Comparison of ENCODE assay signal across 8 mouse cellular contexts in the genomic region with DNA sequence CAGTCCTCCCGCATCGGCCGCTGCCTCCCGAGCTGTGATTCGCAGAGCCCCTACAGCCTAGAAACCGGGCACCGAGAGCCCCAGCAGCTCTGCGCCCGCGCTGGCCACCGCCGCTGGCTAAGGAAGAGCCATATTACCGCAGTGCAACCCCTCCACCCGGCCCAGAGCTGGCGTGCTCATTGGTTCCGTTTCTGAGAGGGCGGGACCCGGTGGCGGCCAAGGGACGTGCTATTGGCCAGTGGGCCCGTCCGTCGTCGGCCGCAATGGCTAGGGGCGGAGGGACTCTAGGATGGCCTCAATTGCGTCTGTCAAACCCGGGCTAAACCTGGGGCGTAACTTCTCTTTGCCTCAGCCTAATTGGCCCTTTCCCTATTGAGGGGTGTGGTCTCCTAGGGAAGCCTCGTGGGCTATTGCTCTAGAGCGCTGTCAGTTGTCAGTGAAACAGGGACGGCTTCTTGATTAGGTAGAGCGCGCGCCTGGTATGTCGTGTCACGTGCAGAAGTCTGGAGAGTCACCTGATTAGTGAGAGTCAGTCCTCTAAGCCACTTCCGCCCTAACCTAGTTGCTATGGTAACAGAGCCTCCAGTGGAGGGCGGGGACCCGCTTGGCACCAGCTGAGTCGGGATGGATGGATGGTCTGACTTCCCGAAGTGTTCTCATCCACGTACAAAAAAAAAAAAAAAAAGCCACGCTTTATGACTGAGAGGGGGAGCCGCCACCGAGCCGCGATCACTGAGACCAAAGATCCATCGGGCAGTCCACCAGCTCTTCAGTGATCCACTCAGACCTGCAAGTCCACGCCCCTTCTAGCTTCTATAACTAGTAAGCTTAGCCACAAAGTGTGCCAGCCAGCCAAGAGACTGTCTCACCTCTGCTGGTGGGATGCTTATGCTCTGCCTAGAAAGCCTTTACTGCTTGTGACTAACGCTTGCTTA. TPM values are rescaled to one million over a fixed set of nuclear protein-coding genes. Genes with fewer than 3 reads are reported as not detected.
A peak's percentile ranks its signal among the peaks of the same experiment; 100 is the strongest.
DNase-seq lines count a peak whose midpoint lies in the region; ATAC-seq and TF ChIP-seq lines count a peak whose summit lies in the region.

Uvrag (minus strand) TSS at position 158 of the 935 bp plus-strand sequence.

- TF ChIP-seq EP300 in CH12.LX (IDR thresholded peaks at IDR 0.05; ENCODE audit: low read length), result no peak

- ATAC-seq in forebrain, embryonic 11.5 days (replicated peaks; ENCODE audit: low FRiP score), result peak; percentile 99
- ATAC-seq in heart, embryonic 16.5 days (replicated peaks; ENCODE audit: extremely low read depth, insufficient read depth, low FRiP score), result peak; percentile 98
- ATAC-seq in liver, embryonic 15.5 days (ENCODE audit: insufficient read depth), result peak; percentile 96
- ATAC-seq in neural tube, embryonic 12.5 days (ENCODE audit: low FRiP score, low read depth), result peak; percentile 99

- H3K36me3 ChIP-seq in CH12.LX (replicated peaks in 1 of 2; ENCODE audit: control insufficient read depth in 1 of 2, insufficient read depth in 1 of 2, low read length in 1 of 2), result peaks cover 0 to 15% of the 10 kb centered on the region in 2 experiments
- no peaks in the 10 kb centered on the region for H3K36me3 ChIP-seq in forebrain, embryonic 11.5 days (ENCODE audit: control insufficient read depth, insufficient read depth, low read length)
- H3K36me3 ChIP-seq in heart, embryonic 16.5 days (ENCODE audit: control insufficient read depth, insufficient read depth), result no peaks in the 10 kb centered on the region
- H3K36me3 ChIP-seq in liver, embryonic 15.5 days (replicated peaks), result no peaks in the 10 kb centered on the region
- no peaks in the 10 kb centered on the region for H3K36me3 ChIP-seq in neural tube, embryonic 12.5 days

- H3K27me3 ChIP-seq in CH12.LX (replicated peaks), result no peaks in the 10 kb centered on the region
- H3K27me3 ChIP-seq in forebrain, embryonic 11.5 days (ENCODE audit: control insufficient read depth, insufficient read depth, low read length), result no peaks in the 10 kb centered on the region
- no peaks in the 10 kb centered on the region for H3K27me3 ChIP-seq in heart, embryonic 16.5 days (ENCODE audit: control insufficient read depth, insufficient read depth, low read length)
- H3K27me3 ChIP-seq in liver, embryonic 15.5 days, result no peaks in the 10 kb centered on the region
- H3K27me3 ChIP-seq in neural tube, embryonic 12.5 days (replicated peaks), result no peaks in the 10 kb centered on the region

- peak within 1 kb of the TSS; percentile 23; the same call in 1 of the 2 replicates for H3K27ac ChIP-seq in CH12.LX (ENCODE audit: insufficient read depth, low read depth)
- peak within 1 kb of the TSS; percentile 74 for H3K27ac ChIP-seq in forebrain, embryonic 11.5 days (ENCODE audit: low read depth, low read length)
- peak within 1 kb of the TSS; percentile 93 for H3K27ac ChIP-seq in heart, embryonic 16.5 days (ENCODE audit: low read length)
- peak within 1 kb of the TSS; percentile 81 for H3K27ac ChIP-seq in liver, embryonic 15.5 days (replicated peaks)
- peak within 1 kb of the TSS; percentile 57; the same call in 1 of the 2 replicates for H3K27ac ChIP-seq in neural tube, embryonic 12.5 days

- H3K4me3 ChIP-seq in CH12.LX (replicated peaks in 1 of 3; ENCODE audit: low read depth in 2 of 3, low read length in 2 of 3, poor library complexity in 1 of 3), result peak within 1 kb of the TSS; percentile 92 to 97 (median 96)
- H3K4me3 ChIP-seq in forebrain, embryonic 11.5 days (ENCODE audit: low read depth, low read length), result peak within 1 kb of the TSS; percentile 93
- H3K4me3 ChIP-seq in heart, embryonic 16.5 days (ENCODE audit: low read length), result peak within 1 kb of the TSS; percentile 63
- H3K4me3 ChIP-seq in liver, embryonic 15.5 days (replicated peaks), result peak within 1 kb of the TSS; percentile 86
- H3K4me3 ChIP-seq in neural tube, embryonic 12.5 days, result peak within 1 kb of the TSS; percentile 87

- peak; percentile 100 for DNase-seq in CH12.LX (ENCODE audit: extremely low read depth)
- peak; percentile 99 for DNase-seq in c-Kit-positive CD71-positive TER-119-negative erythroid progenitor cells, embryonic 14.5 days (ENCODE audit: low read depth)
- DNase-seq in forebrain, embryonic 11.5 days (ENCODE audit: low spot score), result peak; percentile 99
- DNase-seq in kidney, postnatal 36 days, result peak; percentile 99
- DNase-seq in telencephalon, adult 2 months (ENCODE audit: low read depth, low spot score), result peak; percentile 100

- peak within 1 kb of the TSS; percentile 83 for H3K9ac ChIP-seq in CH12.LX (ENCODE audit: insufficient read depth, low read depth)
- peak within 1 kb of the TSS; percentile 83 for H3K9ac ChIP-seq in forebrain, embryonic 11.5 days (ENCODE audit: low read length)
- H3K9ac ChIP-seq in heart, embryonic 16.5 days (ENCODE audit: low read length), result peak within 1 kb of the TSS; percentile 95
- H3K9ac ChIP-seq in liver, embryonic 15.5 days, result peak within 1 kb of the TSS; percentile 77
- H3K9ac ChIP-seq in neural tube, embryonic 12.5 days, result peak within 1 kb of the TSS; percentile 81

- in situ Hi-C loops in CH12.LX (cut with MboI; ENCODE audit: low pct_ligation_motif_present, low pct_unique_long_range_greater_than_20kb, low sequenced_read_pairs), result no loop called here

- peaks cover 9% of the 10 kb centered on the region for H3K79me2 ChIP-seq in CH12.LX (replicated peaks; ENCODE audit: control insufficient read depth, extremely low read depth, insufficient read depth, poor library complexity, severe bottlenecking)

- peak within 1 kb of the TSS; percentile 97 for H3K4me2 ChIP-seq in CH12.LX (ENCODE audit: insufficient read depth, low read depth, poor library complexity, severe bottlenecking)
- H3K4me2 ChIP-seq in forebrain, embryonic 11.5 days (ENCODE audit: low read depth, low read length, severe bottlenecking), result peak within 1 kb of the TSS; percentile 74
- peak within 1 kb of the TSS; percentile 90 for H3K4me2 ChIP-seq in heart, embryonic 16.5 days (ENCODE audit: low read depth, low read length)
- peak within 1 kb of the TSS; percentile 92 for H3K4me2 ChIP-seq in liver, embryonic 15.5 days
- H3K4me2 ChIP-seq in neural tube, embryonic 12.5 days (replicated peaks), result peak within 1 kb of the TSS; percentile 83

- no peak for TF ChIP-seq CTCF in CH12.LX (conservative IDR thresholded peaks at IDR 0.05 in 1 of 2, IDR thresholded peaks at IDR 0.05 in 1 of 2; ENCODE audit: low read depth in 2 of 2, low read length in 2 of 2)

- H3K9me3 ChIP-seq in CH12.LX (replicated peaks; ENCODE audit: low read length), result no peaks in the 10 kb centered on the region
- no peaks in the 10 kb centered on the region for H3K9me3 ChIP-seq in forebrain, embryonic 11.5 days (ENCODE audit: control insufficient read depth, low read length)
- no peaks in the 10 kb centered on the region for H3K9me3 ChIP-seq in heart, embryonic 16.5 days (replicated peaks; ENCODE audit: control insufficient read depth, low read length)
- no peaks in the 10 kb centered on the region for H3K9me3 ChIP-seq in liver, embryonic 15.5 days (replicated peaks)
- no peaks in the 10 kb centered on the region for H3K9me3 ChIP-seq in neural tube, embryonic 12.5 days

- TF ChIP-seq POLR2A in CH12.LX (IDR thresholded peaks at IDR 0.05; ENCODE audit: low read depth, low read length), result peak; percentile 81

- H3K4me1 ChIP-seq in CH12.LX (ENCODE audit: control insufficient read depth in 1 of 2, insufficient read depth in 2 of 2), result peaks cover 12 to 60% of the 10 kb centered on the region in 2 experiments
- no peaks in the 10 kb centered on the region for H3K4me1 ChIP-seq in forebrain, embryonic 11.5 days (replicated peaks; ENCODE audit: control insufficient read depth, insufficient read depth, low read length)
- 0 out of 2 replicates have a peak, but pooled peaks cover 12% of the 10 kb centered on the region for H3K4me1 ChIP-seq in heart, embryonic 16.5 days (ENCODE audit: control insufficient read depth, insufficient read depth, low read length)
- peaks cover 56% of the 10 kb centered on the region for H3K4me1 ChIP-seq in liver, embryonic 15.5 days (replicated peaks)
- peaks cover 19% of the 10 kb centered on the region for H3K4me1 ChIP-seq in neural tube, embryonic 12.5 days

- TF ChIP-seq RAD21 in CH12.LX (IDR thresholded peaks at IDR 0.05; ENCODE audit: low read depth, low read length), result no peak

- dilution Hi-C loops in CH12.LX (cut with MboI; ENCODE audit: extremely low pct_ligation_motif_present, extremely low pct_unique_long_range_greater_than_20kb, low sequenced_read_pairs), result no loop called here

- under 1% methylated on average over 51 of the region's 51 CpGs for WGBS in forebrain, embryonic 11.5 days
- under 1% methylated on average over 51 of the region's 51 CpGs for WGBS in heart, embryonic 16.5 days
- 1% methylated on average over 51 of the region's 51 CpGs for WGBS in liver, embryonic 15.5 days (ENCODE audit: insufficient replicate concordance)
- WGBS in neural tube, embryonic 12.5 days, result under 1% methylated on average over 51 of the region's 51 CpGs

TF ChIP-seq in CH12.LX, 34 proteins besides CTCF, POLR2A, EP300 and RAD21 (continues in another document):
- peak; percentile 97 for TF ChIP-seq USF1 (IDR thresholded peaks at IDR 0.05; ENCODE audit: low read depth, low read length)
- TF ChIP-seq RCOR1 (conservative IDR thresholded peaks at IDR 0.05; ENCODE audit: low read depth, low read length), result 0 out of 2 replicates have a peak, but pooled peaks have one; percentile 37
- no peak for TF ChIP-seq JUND (conservative IDR thresholded peaks at IDR 0.05; ENCODE audit: low read depth, low read length)
- peak; percentile 83; the same call in 1 of the 2 replicates for TF ChIP-seq MAZ (IDR thresholded peaks at IDR 0.05; ENCODE audit: low read depth, low read length)
- no peak for TF ChIP-seq CHD1 (IDR thresholded peaks at IDR 0.05; ENCODE audit: low read depth, low read length)
- no peak for TF ChIP-seq GABPA (IDR thresholded peaks at IDR 0.05; ENCODE audit: insufficient replicate concordance, low read depth, low read length)
- TF ChIP-seq TBP (conservative IDR thresholded peaks at IDR 0.05; ENCODE audit: low read depth, low read length), result 0 out of 2 replicates have a peak, but pooled peaks have one; percentile 30
- TF ChIP-seq USF2 (conservative IDR thresholded peaks at IDR 0.05; ENCODE audit: low read depth, low read length), result peak; percentile 95
- peak; percentile 67; the same call in 1 of the 2 replicates for TF ChIP-seq IRF4 (IDR thresholded peaks at IDR 0.05; ENCODE audit: low read depth, low read length)
- no peak for TF ChIP-seq POLR2AphosphoS2 (IDR thresholded peaks at IDR 0.05; ENCODE audit: low read depth, low read length)

RNA-seq across cellular contexts. Expression of gene Uvrag, which starts in this region (rescaled TPM):
- total RNA-seq in CH12.LX (2012; rRNA removed) (20.6 and 23.3 TPM in 2 replicates), CH12.LX (2014; rRNA removed) (37.5 and 39.1 TPM in 2 replicates)
- 47.4 and 61.6 TPM in 2 replicates for polyA plus RNA-seq in CH12.LX (2012; ENCODE audit: insufficient read length, low read depth)
- polyA plus RNA-seq in forebrain, embryonic 11.5 days (2014; fragmentation: Nextera tagmentation; extraction: Ambion mirVana), result 12.2 and 12.8 TPM in 2 replicates
- 16.3 and 17.3 TPM in 2 replicates for polyA plus RNA-seq in heart, embryonic 16.5 days (2015; fragmentation: Nextera tagmentation; extraction: Ambion mirVana)
- 8.3 and 9.7 TPM in 2 replicates for polyA plus RNA-seq in liver, embryonic 15.5 days (2015; fragmentation: Nextera tagmentation; extraction: Ambion mirVana)
- 15.0 and 18.3 TPM in 2 replicates for polyA plus RNA-seq in neural tube, embryonic 12.5 days (2016; fragmentation: Nextera tagmentation; extraction: Ambion mirVana)

Comparison
In these comparisons a context has a peak if more than half of its experiments do, and no peak if none do; other contexts are left out.
1. Peak in every context shown above with its lines: DNase-seq, ATAC-seq, H3K4me3 ChIP-seq and H3K27ac ChIP-seq.
2. H3K27ac ChIP-seq: peak in every context shown above with its lines; median percentile 93 in heart, embryonic 16.5 days; 81 in liver, embryonic 15.5 days; 74 in forebrain, embryonic 11.5 days; 57 in neural tube, embryonic 12.5 days; 23 in CH12.LX.